Mouse (Mus musculus): ENCODE measurements at regions not wholly inside any gene's neighbourhood (a gene's known extent, or its start where the extent isn't known, plus 50 kb on each side); places are given as distances from the start of the nearest gene placed in this dataset.
A peak's percentile ranks its signal among the peaks of the same experiment; 100 is the strongest.

DNA sequence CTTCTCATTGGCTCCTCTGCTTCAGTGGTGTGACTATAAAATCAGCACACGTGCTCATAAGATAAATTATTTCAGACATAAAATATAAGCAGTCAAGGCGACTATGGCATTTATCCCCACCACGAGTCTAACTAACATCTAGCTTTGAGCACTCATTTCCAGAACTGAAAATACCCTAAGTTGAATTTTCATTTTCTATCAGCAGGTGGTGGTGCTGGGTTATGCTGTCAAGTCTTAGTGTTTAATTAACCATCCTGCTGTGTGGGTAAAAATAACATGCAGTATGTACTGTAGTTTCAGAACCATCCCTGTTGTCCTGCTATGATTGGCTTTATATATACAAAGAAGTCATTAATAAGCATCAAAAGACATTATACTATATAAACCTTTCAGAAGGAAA is 110.8 kb upstream of the Dcn start:
- H3K9ac ChIP-seq (replicated peaks; ENCODE audit: low read length, poor library complexity, severe bottlenecking): no peak overlapping the region
- H3K36me3 ChIP-seq (ENCODE audit: insufficient read depth, low read length): no peaks in the 10 kb centered on the region
- H3K4me1 ChIP-seq (ENCODE audit: insufficient read depth, low read length): no peaks in the 10 kb centered on the region
- no peak overlapping the region for H3K4me3 ChIP-seq (ENCODE audit: low read depth, low read length)
- no peak overlapping the region for H3K27ac ChIP-seq (ENCODE audit: low read depth, low read length)
- DNase-seq (ENCODE audit: low spot score): no peak
- H3K9me3 ChIP-seq (ENCODE audit: low read length): no peaks in the 10 kb centered on the region
- H3K4me2 ChIP-seq (ENCODE audit: low read depth, low read length, poor library complexity, severe bottlenecking): no peak overlapping the region
- peak; percentile 39 for TF ChIP-seq CTCF (IDR thresholded peaks at IDR 0.05)
- no peak for ATAC-seq (ENCODE audit: low FRiP score)
- H3K27me3 ChIP-seq (ENCODE audit: insufficient read depth, low read length): no peaks in the 10 kb centered on the region
- WGBS: 80% methylated on average over 3 of the region's 3 CpGs

DNA sequence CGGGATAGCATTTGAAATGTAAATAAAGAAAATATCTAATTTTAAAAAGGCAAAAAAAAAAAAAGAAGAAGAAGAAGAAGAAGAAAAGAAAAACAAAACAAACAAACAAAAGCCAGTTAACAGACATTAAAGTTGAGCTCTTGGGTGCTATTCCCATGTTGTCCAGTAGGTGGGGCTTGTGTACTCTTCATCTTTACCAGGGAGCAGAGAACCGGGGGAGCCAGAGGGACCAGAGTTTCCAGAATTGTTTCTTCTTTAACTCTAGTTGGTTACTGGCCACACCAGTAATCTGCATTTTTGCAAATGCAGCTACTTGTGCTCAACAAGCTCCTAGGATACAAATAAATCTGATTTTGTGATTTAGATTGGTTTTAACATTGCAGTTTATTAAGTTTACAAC is 103.6 kb upstream of the Dcn start:
- no peaks in the 10 kb centered on the region for H3K9me3 ChIP-seq (ENCODE audit: low read length)
- H3K9ac ChIP-seq (replicated peaks; ENCODE audit: low read length, poor library complexity, severe bottlenecking): no peak overlapping the region
- H3K4me1 ChIP-seq (ENCODE audit: insufficient read depth, low read length): no peaks in the 10 kb centered on the region
- peak; percentile 91 for TF ChIP-seq CTCF (IDR thresholded peaks at IDR 0.05)
- 4% methylated on average over 2 of the region's 2 CpGs for WGBS
- H3K27me3 ChIP-seq (ENCODE audit: insufficient read depth, low read length): no peaks in the 10 kb centered on the region
- H3K27ac ChIP-seq (ENCODE audit: low read depth, low read length): no peak overlapping the region
- no peak overlapping the region for H3K4me3 ChIP-seq (ENCODE audit: low read depth, low read length)
- no peak overlapping the region for H3K4me2 ChIP-seq (ENCODE audit: low read depth, low read length, poor library complexity, severe bottlenecking)
- ATAC-seq (ENCODE audit: low FRiP score) (no peak), DNase-seq (ENCODE audit: low spot score) (peak; percentile 82)
- H3K36me3 ChIP-seq (ENCODE audit: insufficient read depth, low read length): no peaks in the 10 kb centered on the region

DNA sequence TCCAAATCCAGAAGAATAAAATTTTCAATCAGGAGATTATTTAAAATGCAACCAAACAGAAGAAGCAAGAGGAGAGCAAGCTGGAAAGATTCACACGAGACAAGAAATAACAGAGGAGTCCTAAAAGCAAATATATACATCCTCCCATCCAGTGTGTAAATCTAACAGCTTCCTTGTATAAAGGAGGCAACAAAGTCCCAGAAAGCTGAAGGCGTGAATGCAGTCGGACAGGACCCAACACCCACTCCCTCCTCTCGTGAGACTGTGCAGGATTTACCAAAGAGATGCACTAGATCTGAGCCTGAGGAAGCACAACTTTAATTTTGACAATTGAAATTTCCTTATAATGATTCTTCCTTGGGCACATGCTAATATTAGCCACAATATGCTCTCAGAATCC is 103.0 kb upstream of the Dcn start:
- 67% methylated on average over 4 of the region's 4 CpGs for WGBS
- ATAC-seq (ENCODE audit: low FRiP score) (no peak), DNase-seq (ENCODE audit: low spot score) (no peak)
- Histone ChIP-seq H3K27me3 (ENCODE audit: insufficient read depth, low read length) (no peaks in the 10 kb centered on the region), H3K4me1 (ENCODE audit: insufficient read depth, low read length) (no peaks in the 10 kb centered on the region), H3K4me3 (ENCODE audit: low read depth, low read length) (no peak overlapping the region), H3K27ac (ENCODE audit: low read depth, low read length) (no peak overlapping the region), H3K9ac (replicated peaks; ENCODE audit: low read length, poor library complexity, severe bottlenecking) (no peak overlapping the region), H3K9me3 (ENCODE audit: low read length) (no peaks in the 10 kb centered on the region), H3K36me3 (ENCODE audit: insufficient read depth, low read length) (no peaks in the 10 kb centered on the region), H3K4me2 (ENCODE audit: low read depth, low read length, poor library complexity, severe bottlenecking) (no peak overlapping the region)
- TF ChIP-seq CTCF (IDR thresholded peaks at IDR 0.05): no peak

DNA sequence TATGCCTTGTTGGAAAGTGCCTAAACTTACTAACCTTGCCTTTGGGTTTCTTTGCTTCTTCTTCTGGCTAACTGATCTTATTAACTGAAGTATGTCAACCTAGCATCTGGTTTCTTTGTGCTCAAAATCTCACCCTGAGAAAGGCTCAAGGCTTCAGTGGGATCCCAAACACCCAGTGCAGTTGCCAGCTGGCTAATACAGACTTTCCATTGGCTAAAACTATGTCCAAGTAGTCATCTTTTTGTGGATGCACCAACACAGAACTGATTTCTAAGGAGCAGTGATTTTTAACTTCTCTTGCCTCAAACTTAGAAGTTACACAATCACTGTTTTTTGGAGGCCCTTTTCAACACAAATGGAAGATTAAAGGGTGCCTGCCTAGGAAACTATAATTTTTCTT is 97.8 kb upstream of the Dcn start:
- no peak overlapping the region for H3K4me3 ChIP-seq (ENCODE audit: low read depth, low read length)
- H3K9me3 ChIP-seq (ENCODE audit: low read length): no peaks in the 10 kb centered on the region
- no peak for ATAC-seq (ENCODE audit: low FRiP score)
- TF ChIP-seq CTCF (IDR thresholded peaks at IDR 0.05): no peak
- H3K4me1 ChIP-seq (ENCODE audit: insufficient read depth, low read length): no peaks in the 10 kb centered on the region
- no peak overlapping the region for H3K27ac ChIP-seq (ENCODE audit: low read depth, low read length)
- no peak overlapping the region for H3K9ac ChIP-seq (replicated peaks; ENCODE audit: low read length, poor library complexity, severe bottlenecking)
- no peak for DNase-seq (ENCODE audit: low spot score)
- H3K27me3 ChIP-seq (ENCODE audit: insufficient read depth, low read length): no peaks in the 10 kb centered on the region
- H3K4me2 ChIP-seq (ENCODE audit: low read depth, low read length, poor library complexity, severe bottlenecking): no peak overlapping the region
- H3K36me3 ChIP-seq (ENCODE audit: insufficient read depth, low read length): no peaks in the 10 kb centered on the region

DNA sequence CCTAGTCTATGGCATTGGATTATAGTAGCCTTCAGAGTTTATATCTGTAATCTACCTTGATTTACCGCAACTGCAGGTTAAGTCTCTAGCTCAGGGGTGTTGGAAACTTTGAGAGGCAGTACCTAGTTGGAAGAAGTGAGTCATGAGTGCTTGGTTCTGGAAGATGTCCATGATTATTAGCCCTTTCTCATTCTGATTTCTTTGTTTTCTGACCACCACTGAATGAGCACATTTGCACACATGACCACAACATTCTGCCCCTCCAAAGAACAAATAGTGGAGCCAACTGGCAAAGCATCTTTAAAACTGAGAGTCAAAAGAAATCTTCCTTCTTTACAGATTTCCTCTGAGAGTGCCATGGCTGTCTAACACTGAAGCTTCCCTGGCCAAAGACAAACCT is 95.5 kb upstream of the Dcn start:
- ATAC-seq (ENCODE audit: low FRiP score) (no peak), DNase-seq (ENCODE audit: low spot score) (no peak)
- Histone ChIP-seq H3K27ac (ENCODE audit: low read depth, low read length) (no peak overlapping the region), H3K4me1 (ENCODE audit: insufficient read depth, low read length) (no peaks in the 10 kb centered on the region), H3K9me3 (ENCODE audit: low read length) (no peaks in the 10 kb centered on the region), H3K36me3 (ENCODE audit: insufficient read depth, low read length) (no peaks in the 10 kb centered on the region), H3K4me2 (ENCODE audit: low read depth, low read length, poor library complexity, severe bottlenecking) (no peak overlapping the region), H3K9ac (replicated peaks; ENCODE audit: low read length, poor library complexity, severe bottlenecking) (no peak overlapping the region), H3K27me3 (ENCODE audit: insufficient read depth, low read length) (no peaks in the 10 kb centered on the region), H3K4me3 (ENCODE audit: low read depth, low read length) (no peak overlapping the region)
- 91% methylated on average over 1 of the region's 1 CpGs for WGBS
- no peak for TF ChIP-seq CTCF (IDR thresholded peaks at IDR 0.05)

DNA sequence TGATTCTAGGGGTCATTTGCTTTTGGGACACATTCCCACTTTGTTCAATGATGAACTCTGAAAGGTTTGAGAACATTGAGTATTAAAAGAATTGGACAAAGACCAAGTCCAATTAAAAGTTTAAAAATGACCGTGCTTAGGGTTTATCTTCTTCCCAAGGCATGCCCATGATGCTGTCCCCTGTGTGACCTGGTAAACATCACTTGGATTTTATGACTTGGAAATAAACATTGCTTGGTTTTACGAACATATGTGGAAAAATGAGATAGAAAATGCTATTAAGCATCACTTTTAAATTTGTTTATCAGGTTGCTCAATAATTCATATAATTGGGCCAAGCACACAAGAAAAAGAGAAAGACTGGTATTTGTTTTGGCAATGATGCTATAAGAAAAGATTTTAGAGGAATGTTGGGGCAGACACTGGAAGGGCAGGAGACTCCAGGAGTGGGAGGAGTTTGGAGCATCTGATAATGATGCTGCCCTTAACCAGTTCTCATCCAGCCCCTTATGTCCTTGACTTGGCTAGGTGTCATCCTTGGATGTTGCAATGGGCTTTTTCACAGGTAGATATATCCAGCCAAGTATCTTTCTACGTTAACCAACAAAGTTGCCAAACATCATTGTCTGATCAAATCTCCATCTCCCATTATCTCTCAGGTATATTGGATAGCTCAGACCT is 92.1 kb upstream of the Dcn start:
- Histone ChIP-seq H3K4me1 (ENCODE audit: insufficient read depth, low read length) (no peaks in the 10 kb centered on the region), H3K27ac (ENCODE audit: low read depth, low read length) (no peak overlapping the region), H3K36me3 (ENCODE audit: insufficient read depth, low read length) (no peaks in the 10 kb centered on the region), H3K4me3 (ENCODE audit: low read depth, low read length) (no peak overlapping the region), H3K4me2 (ENCODE audit: low read depth, low read length, poor library complexity, severe bottlenecking) (no peak overlapping the region), H3K9ac (replicated peaks; ENCODE audit: low read length, poor library complexity, severe bottlenecking) (no peak overlapping the region), H3K27me3 (ENCODE audit: insufficient read depth, low read length) (no peaks in the 10 kb centered on the region), H3K9me3 (ENCODE audit: low read length) (no peaks in the 10 kb centered on the region)
- no peak for DNase-seq (ENCODE audit: low spot score)
- TF ChIP-seq CTCF (IDR thresholded peaks at IDR 0.05): no peak
- ATAC-seq (ENCODE audit: low FRiP score): no peak
- WGBS: 88% methylated on average over 3 of the region's 3 CpGs

All from midbrain, postnatal 0 days (tissue).